In genomic region chr7:26005916-26006315, GRCm38 (mm10) we compare ENCODE assay signal across 40 mouse cellular contexts. TPM values are rescaled to one million over a fixed set of nuclear protein-coding genes. Genes with fewer than 3 reads are reported as not detected.
"Had no signal": no experiment of that assay in that cellular context is flagged by ENCODE, and none has a peak within 500 bp of the region (broad histone marks: within the 10 kb centered on the region; RNA-seq: fewer than 3 reads in every experiment).

No protein-coding gene starts in this region.

RNA-seq across cellular contexts. Expression of gene Cyp2b13, which starts 55.4 kb away (rescaled TPM):
- total RNA-seq: heart, postnatal 10 days; heart, postnatal 25 days; heart, postnatal 36 days; hematopoietic stem cell, adult 5-6 weeks; layer of hippocampus, adult 18-20 months; layer of hippocampus, adult 2 months; layer of hippocampus, adult 8-10 months; layer of hippocampus, postnatal 10 days; layer of hippocampus, postnatal 14 days; layer of hippocampus, postnatal 25 days; layer of hippocampus, postnatal 36 days; left cerebral cortex, adult 18-20 months; left cerebral cortex, adult 2 months; left cerebral cortex, adult 8-10 months had no signal
- polyA plus RNA-seq: heart, embryonic 11.5 days; heart, embryonic 12.5 days; heart, embryonic 13.5 days; heart, embryonic 14.5 days; heart, embryonic 15.5 days; heart, embryonic 16.5 days; heart, postnatal 0 days; hindbrain, embryonic 10.5 days; hindbrain, embryonic 11.5 days; hindbrain, embryonic 12.5 days; hindbrain, embryonic 13.5 days; hindbrain, embryonic 14.5 days; hindbrain, embryonic 15.5 days; hindbrain, embryonic 16.5 days; hindbrain, postnatal 0 days; inflammation-experienced regulatory T-cells, adult 6 months; intestine, embryonic 14.5 days; intestine, embryonic 15.5 days; intestine, embryonic 16.5 days; intestine, postnatal 0 days; kidney, adult 2 months; kidney, embryonic 14.5 days; kidney, embryonic 15.5 days; kidney, embryonic 16.5 days; kidney, postnatal 0 days; large intestine, adult 2 months had no signal
